Mouse (Mus musculus) layer of hippocampus, adult 8-10 months (tissue): ENCODE results near the gene Hpd. TPM values are rescaled to one million over a fixed set of nuclear protein-coding genes. Genes with fewer than 3 reads are reported as not detected.

Experiments
- DNase-seq, 2 experiments: peaks; one replicate each; pipeline ENCODE4 v3.0.0; 2022; ENCODE audit warnings: low spot score in 2 of 2
- total RNA-seq, 4 experiments: library from RNA; stranded (reverse); gene quantifications; 2 replicates each; pipeline ENCODE4 v1.2.4; 2022

Hpd gene
- total RNA-seq, 4 experiments from 2014 or later: not detected

DNA sequence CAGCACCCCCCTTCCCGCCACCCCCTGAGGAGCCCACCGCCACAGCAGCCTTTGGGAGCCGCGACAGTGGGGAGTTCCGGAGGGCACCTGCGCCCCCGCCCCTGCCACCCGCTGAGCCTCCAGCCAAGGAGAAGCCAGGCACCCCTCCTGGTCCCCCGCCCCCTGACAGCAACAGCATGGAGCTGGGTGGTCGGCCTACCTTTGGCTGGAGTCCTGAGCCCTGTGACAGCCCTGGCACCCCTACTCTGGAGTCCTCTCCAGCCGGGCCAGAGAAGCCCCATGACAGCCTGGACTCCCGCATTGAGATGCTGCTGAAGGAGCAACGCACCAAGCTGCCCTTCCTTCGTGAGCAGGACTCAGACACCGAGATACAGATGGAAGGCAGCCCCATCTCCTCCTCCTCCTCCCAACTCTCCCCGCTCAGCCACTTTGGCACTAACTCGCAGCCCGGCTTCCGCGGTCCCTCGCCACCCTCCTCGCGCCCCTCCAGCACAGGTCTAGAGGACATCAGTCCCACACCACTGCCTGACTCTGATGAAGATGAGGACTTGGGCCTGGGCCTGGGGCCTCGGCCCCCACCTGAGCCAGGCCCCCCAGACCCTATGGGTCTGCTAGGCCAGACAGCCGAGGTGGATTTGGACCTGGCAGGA lies 34.3 kb downstream of the Hpd start:
- DNase-seq: no peak

DNA sequence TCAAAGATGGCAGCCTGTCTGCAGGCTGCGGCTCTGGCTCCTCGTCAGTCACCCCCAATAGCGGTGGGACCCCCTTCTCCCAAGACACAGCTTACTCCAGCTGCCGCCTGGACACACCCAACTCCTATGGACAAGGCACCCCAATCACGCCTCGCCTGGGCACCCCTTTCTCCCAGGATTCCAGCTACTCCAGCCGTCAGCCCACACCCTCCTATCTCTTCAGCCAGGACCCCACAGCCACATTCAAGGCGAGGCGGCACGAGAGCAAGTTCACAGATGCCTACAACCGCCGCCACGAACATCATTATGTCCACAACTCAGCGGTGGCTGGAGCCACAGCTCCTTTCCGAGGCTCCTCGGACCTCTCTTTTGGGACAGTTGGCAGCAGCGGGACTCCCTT lies 35.0 kb downstream of the Hpd start:
- no peak for DNase-seq

DNA sequence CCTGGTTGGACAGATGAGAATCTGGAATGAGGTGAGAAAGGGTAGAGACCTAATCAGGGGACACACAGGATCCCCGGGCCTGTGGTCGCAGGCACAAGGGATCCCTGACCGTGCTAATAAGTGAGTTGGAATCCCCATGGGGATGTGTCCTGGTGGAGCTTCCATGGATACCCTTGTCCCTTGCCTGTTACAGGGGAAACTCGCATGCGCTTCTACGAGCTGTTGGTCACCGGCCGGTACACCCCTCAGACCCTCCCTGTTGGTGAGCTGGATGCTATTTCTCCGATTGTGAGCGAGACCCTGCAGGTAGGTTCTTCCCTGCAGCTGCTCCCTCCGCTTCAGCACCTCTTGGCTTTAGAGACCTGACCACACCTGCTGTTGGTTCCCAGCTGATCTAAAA lies 36.2 kb downstream of the Hpd start:
- DNase-seq: no peak

DNA sequence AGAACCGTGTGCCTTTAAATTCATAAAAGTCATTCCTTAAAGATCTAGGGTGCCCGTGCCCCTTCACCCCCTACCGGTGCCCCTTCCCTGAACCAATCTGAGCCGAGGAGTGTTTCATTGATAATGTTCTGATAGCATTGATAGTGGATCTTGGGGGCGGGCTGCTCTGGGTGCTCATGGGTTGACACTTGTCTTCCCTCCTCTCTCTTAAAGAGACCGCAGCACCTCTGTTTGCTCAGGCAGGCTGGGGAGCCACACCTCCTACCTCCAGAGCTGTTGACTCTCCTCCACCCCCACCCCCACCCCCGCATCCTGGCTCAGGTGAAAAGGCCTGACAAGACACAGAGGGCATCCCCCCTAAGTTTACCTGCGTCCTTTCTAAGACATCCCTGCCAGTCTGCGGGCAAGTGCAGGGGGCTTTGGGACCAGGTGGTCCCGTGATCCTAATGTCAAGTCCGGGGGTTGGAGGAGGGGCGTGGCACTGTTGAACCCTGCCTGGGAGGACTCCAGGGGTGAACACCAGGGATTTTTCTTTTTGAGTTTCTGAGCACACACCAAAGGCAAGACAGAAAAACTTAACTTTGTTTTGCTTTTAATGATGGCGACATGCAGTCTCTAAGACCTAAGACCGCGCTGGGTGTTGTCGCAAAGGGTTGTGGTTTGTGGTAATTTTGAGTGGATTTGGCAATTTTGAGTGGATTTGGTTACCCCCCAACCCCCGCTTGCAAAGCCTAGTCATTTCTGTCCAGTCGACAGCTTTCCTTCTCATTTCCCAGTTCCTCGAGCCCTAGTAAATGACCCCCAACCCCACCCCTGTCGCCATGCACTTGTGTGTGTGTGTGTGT lies 37.6 kb downstream of the Hpd start:
- no peak for DNase-seq

DNA sequence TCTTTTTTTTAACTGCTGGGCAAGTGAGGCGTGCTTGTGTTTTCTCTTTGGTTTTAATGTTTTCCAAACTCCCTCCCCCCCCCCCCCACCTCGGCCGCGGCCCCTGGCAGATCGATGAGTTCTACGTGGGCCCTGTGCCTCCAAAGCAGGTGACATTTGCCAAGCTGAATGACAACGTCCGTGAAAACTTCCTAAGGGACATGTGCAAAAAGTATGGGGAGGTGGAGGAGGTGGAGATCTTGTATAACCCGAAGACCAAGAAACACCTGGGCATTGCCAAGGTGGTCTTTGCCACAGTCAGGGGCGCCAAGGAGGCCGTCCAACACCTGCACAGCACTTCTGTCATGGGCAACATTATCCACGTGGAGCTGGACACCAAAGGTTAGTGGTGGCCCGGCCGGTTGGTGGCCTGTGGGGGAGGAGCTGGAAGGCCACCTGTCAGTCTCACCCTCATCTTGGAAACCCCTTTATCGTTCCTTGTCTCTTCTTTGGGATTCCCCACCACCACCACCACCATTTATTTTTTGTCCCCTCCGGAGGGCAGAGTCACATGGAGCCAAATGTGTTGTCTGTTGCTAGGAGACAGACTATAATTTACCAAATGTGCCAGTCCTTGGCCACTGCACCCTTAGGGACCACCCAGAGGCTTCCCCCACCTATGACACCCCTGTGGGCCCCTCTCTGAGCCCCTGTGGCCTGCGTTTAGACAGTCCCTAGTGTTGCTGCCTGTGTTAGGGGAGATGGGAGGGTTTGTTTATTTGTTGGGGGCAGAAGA lies 38.4 kb downstream of the Hpd start:
- no peak for DNase-seq

DNA sequence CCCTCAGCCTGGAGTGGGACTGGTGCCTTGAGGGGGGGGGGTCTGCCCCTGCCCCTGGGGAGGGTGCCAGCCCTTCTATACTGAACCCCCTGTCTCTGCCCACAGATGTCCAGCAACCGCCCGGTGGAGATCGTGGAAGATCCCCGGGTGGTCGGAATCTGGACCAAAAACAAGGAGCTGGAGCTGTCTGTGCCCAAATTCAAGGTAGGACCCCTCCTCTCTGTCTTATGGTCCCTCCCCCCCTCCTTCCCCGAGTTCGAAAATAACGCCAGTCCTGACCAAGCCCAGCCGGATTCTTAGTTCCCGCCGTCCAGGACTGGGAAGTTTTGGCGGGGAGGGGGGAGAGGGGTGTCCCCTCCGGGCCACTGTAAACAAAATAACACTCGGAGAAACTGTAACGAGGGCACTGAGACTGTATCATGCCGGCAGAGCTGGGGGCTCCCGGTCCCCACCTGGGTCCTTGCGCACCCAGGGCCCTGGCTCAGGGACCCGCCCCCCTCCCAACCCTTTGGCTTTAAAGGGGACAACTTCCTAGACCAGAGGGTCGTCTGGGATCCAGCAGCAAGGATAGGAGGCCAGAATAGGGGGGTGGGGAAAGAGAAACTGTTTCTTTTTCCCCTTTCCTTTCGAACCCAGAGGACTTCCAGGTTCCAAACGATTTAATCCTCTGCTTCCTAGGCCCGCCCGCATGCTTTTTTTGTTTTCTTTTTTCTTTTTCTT lies 39.1 kb downstream of the Hpd start:
- no peak for DNase-seq

DNA sequence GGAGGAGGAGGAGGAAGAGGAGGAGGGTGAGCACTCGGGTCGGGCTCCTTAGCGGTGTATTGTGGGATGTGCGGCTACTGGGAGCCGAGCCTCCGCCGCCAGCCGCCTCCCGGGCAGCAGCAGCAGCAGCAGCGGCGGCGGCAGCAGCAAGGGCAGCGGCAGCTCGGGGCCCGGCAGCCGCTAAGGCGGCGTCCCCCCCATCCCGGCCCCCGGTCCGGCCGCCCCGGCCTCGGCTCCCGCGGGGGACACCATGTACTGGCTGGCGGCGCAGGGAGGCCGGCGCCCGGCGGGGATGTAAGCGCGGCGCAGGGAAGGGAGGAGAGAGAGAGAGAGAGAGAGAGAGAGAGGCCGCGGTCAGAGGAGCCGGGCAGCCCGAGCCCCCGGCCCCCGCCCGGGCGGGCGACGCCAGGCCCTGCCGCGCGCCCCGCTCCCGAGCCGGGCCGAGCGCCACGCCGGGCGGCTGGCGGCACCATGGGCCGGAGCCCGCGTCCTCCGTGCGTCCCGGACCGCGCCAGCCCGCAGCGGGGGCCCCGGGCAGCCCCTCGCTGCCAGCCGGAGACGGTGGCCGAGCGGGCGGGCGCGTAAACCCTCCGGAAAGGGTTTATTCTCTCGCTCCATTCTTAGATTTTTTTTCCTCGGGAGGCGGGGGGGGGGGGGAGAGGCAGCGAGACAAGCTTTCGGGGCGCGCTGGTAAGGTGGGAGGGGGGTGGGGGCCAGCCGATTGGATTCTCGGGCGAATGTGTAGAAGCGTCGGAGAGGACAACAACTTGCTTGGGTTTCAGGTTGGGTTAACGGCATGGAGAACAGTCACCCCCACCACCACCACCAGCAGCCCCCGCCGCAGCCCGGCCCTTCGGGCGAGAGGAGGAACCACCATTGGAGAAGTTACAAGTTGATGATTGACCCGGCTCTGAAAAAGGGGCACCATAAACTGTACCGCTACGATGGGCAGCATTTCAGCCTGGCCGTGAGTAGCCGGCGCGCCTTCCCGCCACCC lies 40.1 kb downstream of the Hpd start, which contains the start of gene Setd1b:
Setd1b (plus strand) TSS at position 33 of the 997 bp plus-strand sequence.
- DNase-seq: peak in 1 of 2 experiments; percentile 51

DNA sequence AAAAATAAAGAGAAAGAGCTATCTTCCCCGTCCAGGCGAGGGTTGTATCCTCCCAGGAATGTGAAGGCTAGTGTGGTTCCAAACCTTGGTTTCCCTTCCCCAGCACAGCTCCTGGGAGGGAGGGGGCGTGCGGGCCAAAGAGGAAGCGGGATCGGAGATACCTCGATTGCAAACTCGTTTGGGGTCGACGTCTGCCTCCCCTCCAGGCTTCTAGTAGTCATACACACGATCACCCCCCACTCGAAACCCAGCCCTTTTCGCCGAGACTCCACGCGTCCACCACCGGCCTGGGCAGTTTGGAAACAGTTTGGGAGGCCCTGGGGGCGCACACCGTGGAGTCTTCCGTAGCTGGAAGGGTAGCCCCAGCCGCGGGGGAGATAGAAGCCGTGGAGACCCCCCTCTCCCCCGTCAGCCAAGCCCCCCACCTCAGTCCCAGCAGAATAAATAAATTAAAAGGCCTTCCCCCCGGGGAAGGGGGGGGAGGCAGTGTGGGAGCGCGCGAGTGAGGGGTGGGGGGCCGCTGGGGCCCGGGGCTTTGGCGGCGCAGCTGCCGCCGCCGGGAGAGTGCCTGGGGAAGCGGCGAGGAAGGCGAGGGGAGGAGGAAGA lies 40.9 kb downstream of the Hpd start:
- DNase-seq: no peak

DNA sequence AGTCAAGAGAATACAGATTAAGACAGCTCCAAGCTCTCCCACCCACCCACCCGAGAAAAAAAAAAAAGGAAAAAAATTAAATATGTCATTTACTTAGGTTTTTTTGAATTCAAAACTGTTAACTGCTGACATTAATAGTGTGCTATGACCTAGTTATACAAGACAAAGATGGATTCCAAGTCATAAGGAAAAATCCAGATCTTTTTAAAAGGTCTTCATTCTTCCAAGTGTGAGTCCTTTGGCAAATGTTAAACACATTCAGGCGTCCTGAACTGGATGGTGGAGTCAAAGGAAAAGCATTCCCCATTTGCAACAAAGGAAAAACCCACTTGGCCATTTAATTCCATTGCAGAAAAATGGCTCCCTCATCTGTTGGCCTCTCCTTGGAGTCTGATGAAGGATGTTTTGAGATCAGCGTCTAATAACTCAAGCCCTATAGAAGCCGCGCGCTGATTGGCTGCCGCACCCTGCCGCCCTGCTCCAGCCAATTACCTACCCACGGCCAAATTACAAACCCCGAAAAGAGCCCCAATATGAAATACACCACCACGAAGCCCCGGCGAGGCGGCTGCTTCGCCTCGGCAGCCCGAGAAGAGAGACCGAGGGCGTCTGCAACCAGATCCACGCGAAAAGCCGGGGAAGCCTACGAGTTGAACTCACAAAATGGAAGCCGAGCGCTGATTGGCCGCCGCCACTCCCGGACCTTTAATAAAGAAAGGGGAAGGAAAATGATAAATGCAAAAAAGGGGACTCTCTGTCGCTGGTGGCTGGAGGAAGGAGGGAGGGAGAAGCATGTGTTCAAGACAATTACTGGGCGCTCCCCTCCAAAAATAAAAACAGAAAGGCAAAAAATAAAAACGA lies 41.6 kb downstream of the Hpd start:
- peak; percentile 94 to 96 for DNase-seq

DNA sequence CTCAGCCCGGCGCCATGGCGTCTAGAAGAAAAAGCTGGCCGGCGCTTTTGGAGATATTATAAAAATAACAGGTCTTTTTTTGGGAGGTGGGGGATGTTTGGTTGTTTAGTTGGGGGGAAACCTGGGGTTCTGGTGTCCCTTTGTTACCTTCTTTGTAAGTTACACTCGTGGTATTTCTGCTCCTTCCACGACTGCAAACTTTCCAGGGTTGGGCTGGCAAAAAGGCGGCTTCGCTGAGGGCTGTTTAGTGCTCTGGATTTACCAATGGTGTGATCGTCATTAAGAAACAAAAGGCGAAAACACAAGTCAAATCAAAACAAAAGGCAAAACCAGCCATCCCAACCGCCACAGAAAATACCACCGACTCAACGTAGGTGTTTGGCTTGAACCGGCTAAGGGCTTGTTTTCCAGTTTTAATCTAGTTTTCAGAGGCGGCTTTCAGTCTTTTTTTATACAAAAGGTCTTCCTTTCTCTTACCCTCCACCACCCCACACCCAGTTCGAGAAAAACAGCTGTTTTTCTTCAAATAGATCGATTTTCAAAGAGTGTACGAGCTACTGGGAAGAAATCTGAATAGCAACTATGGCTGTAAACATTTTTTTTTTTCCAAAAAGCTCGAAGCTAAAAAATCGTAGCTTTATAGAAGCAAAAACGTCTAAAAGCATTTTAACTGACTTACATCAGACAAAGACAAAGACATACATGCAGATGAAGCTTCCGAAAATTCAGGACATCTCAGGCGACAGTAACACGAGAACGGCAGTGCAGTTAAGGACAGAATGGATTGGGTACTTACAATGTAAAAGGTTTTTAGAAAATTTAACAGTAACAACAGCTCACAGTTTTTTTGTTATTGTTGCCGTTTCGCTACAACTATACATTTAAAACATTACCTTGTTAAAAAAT lies 42.6 kb downstream of the Hpd start:
- no peak for DNase-seq

DNA sequence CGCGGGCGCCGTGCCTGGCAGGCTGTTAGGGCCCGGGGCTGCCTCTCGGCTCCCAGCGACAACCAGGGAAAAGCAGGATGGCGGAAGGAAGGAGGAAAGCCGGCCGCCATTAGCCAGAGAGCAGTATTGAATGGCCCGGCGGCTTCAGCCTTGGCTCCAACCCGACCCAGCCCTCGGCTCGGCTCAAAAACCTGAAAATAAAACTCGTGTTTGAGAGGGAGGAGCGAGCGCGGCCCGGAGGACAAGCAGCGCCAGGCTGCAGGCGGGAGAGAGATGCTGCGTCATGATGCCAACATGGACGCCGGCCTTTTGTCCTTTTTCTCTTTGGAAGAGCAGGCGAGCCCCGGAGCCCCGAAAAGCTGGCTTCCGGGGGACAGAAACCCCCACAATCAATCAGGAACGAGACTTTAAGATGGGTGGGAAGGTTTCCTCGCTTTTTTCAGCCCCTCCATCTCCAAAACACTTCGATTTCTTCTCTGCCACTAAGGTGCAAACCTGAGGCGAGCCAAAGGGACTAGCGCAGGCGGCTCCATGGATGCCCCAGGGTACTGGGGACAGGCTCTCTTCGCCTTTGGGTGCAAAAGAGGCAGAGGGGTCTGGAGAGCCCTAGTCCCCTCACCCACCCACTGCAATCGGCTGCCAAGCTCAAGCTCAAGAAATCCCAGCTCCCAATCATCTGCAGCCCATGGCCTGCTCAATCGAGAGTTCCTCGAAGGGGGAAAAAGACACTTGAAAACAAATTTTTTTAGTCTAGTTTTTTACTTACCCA lies 43.4 kb downstream of the Hpd start:
- peak; percentile 86 for DNase-seq

DNA sequence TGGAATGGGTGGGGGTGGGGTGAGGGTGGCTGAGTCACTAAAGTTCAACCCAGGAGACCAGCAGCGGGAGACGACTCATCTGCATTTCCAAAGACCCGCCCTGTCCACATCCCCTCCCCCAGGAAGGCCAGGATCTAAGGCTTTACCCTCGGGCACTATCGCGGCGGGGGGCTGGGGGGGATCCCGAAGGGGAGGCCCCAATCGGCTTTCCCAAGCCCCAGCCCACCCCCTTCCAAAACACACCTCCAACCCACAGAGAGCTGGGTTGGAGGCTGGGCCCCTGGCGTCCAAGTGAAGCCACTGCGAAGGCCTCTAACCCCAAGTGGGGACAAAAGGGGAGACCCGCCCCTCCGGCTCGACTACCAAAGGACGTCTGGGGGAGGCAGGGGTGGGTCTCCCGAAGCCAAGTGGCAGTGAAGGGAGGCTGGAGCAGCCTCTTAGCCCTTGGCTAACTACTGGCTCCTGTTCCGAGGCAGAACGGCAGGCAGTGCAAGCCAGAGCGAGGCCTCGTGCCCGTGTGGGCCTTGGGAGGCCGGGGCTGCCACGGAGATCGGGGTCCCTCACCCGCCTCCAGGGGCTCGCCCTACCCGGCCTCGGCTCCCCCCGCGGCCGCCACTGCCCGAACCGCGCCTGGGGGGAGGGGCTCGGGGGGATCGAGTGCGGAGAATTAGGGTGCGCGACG lies 44.2 kb downstream of the Hpd start:
- no peak for DNase-seq

DNA sequence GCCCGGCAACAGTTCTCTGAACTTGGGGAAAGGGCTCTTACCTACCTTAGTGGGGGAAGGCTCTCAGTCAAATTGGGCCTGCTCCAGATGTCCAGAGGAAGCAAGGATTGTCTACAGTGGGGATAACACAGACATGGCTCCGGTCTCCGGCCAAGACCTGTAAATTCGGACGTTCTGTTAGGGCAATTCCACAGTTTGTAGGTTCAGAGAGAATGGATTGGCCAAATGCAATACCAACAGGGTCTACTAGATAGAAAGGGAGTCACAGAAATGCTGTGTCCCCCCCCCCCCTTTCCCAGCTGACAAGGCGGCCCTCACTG lies 44.7 kb downstream of the Hpd start:
- DNase-seq: no peak

DNA sequence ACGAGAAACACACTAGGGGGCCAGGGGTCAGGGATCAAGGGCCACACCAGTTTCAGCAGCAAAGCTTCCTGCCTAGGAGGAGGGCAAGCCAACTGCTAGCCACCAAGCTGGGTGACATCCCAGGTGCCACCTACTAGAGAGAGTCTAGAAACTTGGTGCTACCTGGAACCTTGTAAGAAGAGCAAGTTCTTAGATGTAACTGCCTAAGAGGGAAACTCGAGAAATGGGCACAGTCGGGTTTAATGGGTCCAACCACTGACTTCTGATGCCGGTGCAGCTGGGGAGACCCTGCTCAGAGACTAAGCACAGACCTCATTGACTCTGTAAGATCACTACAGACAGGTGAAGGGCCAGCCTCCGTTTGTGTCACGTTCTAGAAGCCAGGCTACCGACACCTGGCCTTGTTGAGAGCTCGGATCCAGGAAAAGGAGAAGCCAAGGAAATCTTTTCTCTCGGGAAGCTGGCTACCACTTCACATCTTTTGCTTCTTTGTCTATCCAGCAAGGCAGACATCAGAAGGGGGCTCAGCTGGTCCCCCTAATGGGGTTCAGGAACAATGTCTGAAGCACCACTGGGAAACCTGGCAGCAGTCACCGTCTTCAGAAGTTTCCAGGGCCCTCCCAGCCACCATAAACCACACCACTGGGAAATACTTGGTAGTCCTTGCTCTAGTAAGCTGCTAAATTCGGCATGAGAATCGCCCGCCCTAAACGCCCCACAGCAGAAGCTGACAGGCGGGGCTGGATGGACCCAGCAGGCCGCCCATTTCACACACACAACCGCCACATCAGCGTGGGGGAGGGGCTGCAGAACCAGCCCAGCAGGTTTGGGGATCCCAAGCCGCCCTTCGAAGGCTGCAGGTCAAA lies 45.2 kb downstream of the Hpd start:
- DNase-seq: peak in 1 of 2 experiments; percentile 55

DNA sequence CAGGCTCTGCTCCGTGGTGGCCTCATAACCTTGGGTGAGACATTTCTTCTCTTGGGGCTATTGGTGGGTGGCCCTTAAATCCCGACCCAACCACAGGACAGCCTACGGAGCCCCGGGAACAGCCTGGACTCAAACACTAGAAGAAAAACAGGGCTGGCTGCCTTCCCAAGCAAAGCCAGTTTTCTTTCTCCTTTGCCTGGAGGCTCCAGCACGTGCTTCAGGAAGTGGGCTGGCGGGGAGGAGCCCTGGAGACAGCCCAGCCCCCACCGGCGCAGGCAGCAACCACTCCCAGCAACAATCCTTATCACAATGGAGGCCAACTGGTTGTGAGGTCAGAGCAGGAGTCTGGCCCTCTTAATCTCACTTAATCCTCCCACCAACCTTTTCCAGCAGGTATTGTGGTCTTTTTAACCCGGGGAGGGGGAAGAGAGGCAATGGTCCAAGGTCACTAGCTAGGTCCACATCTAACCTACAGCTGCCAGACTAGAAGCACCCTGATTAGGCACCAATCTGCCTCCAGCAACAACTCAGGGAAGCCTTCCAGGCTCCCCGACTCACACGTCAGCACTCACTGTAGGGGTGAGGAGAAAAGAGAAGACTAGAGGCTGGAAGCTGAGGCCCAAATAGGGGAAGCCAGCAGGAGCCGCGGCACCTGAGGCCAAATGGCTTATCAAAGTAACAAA lies 46.0 kb downstream of the Hpd start:
- peak; percentile 80 to 85 for DNase-seq
